Mouse (Mus musculus) layer of hippocampus, adult 11-12 months (tissue): ENCODE measurements around the gene Hmgcl.

Source experiments
- DNase-seq: peaks from one replicate; pipeline ENCODE4 v3.0.0; 2022; ENCODE audit warnings: low spot score

Hmgcl gene

DNA sequence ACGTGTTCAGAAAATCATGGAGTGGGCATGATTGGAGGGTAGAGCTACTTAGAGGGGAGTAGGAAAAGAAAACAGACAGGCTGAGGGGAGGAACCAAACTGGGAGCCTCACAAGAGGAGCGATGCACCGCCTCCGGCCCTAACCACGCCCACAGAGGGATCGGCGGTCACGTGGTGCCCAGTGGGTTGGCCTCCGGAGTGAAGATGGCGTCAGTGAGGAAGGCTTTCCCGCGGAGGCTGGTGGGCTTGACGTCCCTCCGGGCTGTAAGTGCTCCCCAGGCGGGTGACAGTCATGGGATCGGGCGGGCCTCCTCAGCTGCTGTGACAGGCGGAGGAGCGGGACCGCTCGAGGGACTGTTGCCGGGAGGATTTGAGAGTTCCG lies at the start of gene Hmgcl:
TSS of gene Hmgcl (plus strand) at position 171 of the 381 bp plus-strand sequence.
- DNase-seq = peak; percentile 95

DNA sequence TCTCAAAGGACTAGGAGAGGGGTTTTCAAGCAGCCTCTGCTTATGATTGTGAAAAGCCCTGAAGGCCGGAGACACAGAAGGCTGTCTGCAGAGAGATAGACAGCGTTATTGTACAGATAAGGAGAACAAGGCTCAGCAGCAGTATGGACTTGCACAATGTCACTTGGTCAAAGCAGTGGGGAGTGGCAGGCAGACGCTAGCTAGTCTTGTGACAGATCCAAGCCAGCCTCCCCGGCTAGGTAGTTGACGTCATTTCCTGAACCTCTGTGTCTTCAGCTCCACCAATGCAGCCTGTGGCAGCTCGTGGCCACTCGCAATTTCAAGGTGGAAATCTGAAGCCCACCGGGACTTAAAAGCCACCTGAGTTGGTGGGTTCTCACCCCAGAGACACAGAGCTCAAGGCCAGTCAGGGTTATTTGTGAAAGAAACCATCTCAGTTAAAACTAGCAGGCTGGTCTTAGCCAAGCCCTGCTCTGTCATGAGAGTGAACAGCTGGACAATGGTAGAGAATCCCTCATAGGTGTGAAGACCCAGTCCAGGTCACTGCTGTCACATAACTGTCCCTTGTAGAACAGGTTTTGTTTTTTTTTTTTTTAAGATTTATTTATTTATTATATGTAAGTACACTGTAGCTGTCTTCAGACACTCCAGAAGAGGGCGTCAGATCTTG lies 47.7 kb upstream of the Hmgcl start:
- peak; percentile 39 for DNase-seq

DNA sequence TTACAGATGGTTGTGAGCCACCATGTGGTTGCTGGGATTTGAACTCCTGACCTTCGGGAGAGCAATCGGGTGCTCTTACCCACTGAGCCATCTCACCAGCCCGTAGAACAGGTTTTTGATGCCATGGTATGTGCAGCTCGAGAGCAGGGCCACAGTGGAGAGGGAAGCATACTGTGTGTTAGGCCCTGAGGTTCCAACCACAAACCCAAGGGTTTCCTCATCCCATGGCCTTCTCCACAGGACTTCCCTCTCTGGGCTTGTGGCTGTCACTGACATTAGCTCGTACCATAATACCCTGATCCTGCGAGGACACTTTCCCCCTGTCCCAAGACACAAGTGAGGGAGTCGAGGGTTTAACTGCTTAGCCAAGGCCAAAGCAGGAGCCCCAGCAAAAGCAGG lies 47.2 kb upstream of the Hmgcl start:
- DNase-seq = no peak

- DNase-seq = no peak
Observed at GRCm38 (mm10) chr4:135900008-135900407, 46.2 kb upstream of the Hmgcl start.

DNA sequence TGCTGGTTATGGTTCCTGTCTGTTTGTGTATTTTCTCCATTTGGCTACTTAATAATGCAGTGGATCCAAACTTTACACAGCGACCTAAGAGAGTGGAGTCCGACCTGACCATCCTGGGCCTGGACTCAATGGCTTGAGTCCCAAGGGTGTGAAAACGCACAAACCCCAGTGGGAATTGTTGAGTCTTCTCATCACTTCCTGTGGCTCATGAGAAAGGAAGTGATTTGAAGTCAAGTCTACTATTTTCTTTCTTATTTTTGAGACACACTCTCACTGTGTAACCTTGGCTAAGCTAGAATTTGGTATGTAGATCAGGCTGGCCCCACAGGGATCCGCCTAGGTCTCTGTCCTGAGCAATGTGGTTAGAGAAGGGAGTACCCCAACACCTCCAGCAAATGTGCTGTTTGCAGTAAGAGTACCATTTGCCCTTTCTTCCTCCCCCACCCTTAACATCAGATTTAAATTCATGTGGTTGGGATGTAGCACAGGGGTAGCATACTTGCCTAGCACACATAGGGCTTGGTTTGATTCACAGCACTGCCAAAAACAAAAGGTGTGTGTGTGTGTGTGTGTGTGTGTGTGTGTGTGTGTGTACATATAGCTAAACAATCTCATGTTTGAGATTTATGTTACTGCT lies 43.5 kb upstream of the Hmgcl start:
- no peak for DNase-seq

GRCm38 (mm10) chr4:135904810-135905209 lies 41.4 kb upstream of the Hmgcl start:
- no peak for DNase-seq

DNA sequence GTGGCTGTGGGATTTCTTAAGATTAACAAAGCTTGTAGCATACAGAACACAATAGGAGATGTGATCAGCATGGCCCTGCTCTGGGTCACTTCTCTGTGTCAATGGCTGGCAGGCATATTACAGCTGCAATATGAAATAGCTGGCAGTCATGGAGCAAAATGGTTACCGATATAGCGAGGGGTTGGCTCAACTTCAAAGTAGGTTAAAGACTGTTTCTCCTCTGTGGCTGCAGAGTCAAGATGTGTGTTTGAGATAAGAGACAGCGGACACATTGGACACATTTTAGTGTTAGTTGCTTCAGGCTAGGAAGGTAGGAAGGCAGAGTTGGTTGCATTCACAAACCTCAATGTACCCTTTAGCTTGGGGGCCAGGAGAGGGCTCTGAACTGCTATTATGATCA lies 39.6 kb upstream of the Hmgcl start:
- no peak for DNase-seq

GRCm38 (mm10) chr4:135909326-135910066 lies 36.8 kb upstream of the Hmgcl start:
- no peak for DNase-seq

DNA sequence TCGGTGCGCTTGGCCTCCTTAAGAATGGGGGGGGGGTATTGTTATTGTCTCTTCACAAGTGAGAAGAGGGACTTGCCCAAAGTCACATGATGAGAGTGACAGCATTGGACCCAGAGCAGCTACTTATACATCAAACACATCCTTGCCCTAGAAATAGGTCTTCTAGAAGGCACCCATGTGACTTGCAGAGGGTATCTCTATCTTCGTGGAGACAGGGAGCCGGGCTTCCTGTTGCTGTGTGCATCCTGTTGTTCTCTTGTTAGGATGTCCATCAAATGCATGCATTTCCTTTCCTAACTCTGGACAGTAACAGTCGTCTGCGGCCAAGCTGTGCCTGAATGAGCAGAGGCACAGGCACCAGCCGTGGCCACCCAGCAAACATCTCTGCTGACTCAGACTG lies 34.7 kb upstream of the Hmgcl start:
- no peak for DNase-seq

DNA sequence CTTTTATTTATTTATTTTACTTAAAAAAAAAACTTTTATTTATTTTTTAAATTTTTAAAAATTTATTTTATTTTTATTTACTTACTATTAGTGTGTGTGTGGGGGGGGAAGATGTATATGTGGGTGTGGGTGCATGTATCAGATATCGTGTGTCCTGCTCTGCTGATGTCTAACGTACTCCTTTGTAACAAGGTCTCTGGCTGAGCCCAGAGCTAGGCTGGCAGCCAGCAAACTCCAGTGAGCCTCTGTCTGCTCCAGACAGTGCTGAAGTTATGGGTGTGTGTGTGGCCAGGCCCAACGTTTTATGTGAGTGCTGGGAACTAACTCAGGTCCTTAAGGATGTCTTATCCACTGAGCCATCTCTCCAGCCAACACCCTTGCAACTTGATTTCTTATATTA lies 34.1 kb upstream of the Hmgcl start:
- no peak for DNase-seq

GRCm38 (mm10) chr4:135912835-135913234 lies 33.4 kb upstream of the Hmgcl start:
- DNase-seq = no peak

GRCm38 (mm10) chr4:135913433-135913832 lies 32.8 kb upstream of the Hmgcl start:
- no peak for DNase-seq

DNA sequence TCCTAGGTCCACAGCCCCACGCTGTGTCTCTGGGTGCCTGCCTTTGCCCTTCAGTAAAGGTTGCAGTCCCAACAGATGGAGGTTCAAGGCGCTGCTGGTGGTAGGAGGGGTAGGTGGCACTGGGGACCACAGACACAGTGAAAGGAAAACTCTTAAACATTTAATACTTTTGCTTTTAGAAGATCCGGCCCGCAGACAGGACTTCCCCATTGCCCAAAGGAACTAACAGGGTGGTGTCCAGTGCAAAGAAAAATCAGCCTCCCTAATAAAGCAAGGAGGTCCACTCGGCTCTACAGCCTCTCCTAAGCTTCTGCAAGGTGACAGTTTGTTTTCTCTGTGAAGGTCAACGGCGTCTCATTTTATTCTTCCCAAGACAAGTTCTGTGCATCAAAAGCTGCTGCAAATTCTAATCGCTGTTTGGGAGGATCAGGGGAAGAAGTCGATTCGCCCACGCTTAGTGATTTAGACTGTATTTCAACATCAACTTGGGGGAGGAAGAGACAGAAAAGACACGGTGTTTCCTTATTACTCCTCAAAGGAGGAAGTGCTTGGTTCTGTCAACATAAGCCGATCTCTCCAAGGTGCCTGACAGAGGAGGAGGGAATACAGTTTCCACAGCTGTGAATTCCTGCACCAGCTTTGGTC lies 27.5 kb upstream of the Hmgcl start:
- no peak for DNase-seq

- DNase-seq = no peak
Observed at GRCm38 (mm10) chr4:135919280-135919639, 27.0 kb upstream of the Hmgcl start.

DNA sequence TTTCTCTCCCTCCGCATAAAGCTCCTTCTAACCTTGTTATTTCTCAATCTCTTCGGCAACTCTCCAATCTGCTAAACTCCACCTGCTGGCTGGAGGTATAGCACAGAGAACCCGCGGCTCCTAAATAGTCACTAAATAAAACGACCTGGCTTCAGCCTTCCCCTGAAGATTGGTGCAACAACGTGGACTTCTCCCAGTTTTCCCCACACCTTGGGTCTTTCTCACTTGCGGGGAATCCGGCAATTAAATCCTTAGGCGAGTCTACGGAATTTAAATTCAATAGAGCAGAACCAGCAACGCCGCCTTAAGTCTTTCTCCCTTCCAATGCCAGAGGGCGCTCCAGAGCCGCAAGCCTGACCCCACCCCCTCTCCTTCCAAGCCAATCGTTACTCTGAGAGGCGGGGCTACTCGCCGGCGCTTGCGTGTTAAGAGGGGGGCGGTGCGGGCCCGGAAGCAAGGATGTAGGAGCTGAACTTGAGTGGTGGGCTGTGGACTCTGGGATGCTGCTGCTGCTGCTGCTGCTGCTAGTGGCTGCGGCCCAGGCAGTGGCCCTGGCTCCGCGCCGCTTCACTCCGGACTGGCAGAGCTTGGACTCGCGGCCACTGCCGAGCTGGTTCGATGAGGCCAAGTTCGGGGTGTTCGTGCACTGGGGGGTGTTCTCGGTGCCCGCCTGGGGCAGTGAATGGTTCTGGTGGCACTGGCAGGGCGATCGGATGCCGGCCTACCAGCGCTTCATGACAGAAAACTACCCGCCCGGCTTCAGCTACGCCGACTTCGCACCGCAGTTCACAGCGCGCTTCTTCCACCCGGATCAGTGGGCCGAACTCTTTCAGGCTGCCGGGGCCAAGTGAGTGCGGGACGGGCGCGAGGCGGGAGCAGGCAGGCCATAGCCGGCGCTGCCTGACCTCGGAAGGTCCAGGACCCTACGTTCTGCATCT lies 25.7 kb upstream of the Hmgcl start, which contains the start of gene Fuca1:
TSS of gene Fuca1 (plus strand) at position 432 of the 938 bp plus-strand sequence.
- DNase-seq = peak; percentile 95

- DNase-seq = no peak
Observed at GRCm38 (mm10) chr4:135921257-135922120, 24.8 kb upstream of the Hmgcl start.

GRCm38 (mm10) chr4:135922190-135922589 lies 24.1 kb upstream of the Hmgcl start:
- no peak for DNase-seq

- DNase-seq = no peak
Observed at GRCm38 (mm10) chr4:135924418-135924817, 21.8 kb upstream of the Hmgcl start.

GRCm38 (mm10) chr4:135925341-135925740 lies 20.9 kb upstream of the Hmgcl start:
- DNase-seq = no peak

DNA sequence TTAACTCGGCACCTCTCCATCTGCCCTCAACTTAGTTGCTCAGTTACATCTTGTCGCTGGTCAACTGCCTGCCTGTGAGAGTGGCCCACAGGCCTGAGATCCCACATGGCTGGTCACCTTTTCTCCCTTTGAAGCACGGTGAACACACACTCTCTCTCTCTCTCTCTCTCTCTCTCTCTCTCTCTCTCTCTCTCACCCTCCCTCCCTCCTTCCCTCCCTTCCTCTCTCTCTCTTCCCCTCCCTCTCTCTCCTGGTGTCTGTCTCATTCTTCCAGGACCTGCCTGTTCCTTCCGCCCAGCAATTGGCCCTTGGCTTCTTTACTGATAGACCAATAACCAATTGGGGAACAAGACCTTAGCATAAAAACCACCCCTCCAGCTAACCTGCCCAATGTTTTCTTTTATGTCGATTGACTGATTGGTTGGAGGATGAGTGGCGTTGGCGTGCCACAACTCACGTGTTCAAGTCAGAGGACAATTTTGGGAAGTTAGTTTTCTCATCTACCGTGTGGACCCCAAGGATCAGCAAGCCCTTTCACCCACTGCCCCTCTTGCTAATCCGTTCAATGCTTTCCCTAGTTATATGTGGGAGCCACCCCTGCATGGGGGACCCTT lies 19.9 kb upstream of the Hmgcl start:
- no peak for DNase-seq
